Mouse (Mus musculus) lung, embryonic 14.5 days (tissue): ENCODE results near the gene 2610318N02Rik. TPM values are rescaled to one million over a fixed set of nuclear protein-coding genes. Genes with fewer than 3 reads are reported as not detected.
A peak's percentile ranks its signal among the peaks of the same experiment; 100 is the strongest.

ENCODE experiments used
- ATAC-seq: fragments of 200-750 bp; cut with Nextera tagmentation; 2 replicates; pipeline ENCODE4 v1.8.0; 2017; ENCODE audit warnings: mild to moderate bottlenecking, moderate TSS enrichment, moderate library complexity; ENCODE audit not compliant: insufficient read depth
- DNase-seq: peaks from one replicate; pipeline ENCODE4 v3.0.0-alpha.2; 2015
- H3K27ac ChIP-seq: fragments of 300-500 bp; sonication (generic); 2 replicates; pipeline ENCODE4 v1.5.1; 2014; ENCODE audit warnings: low read depth, mild to moderate bottlenecking, moderate library complexity
- H3K27me3 ChIP-seq: fragments of 300-500 bp; sonication (generic); 2 replicates; pipeline ENCODE4 v1.6.1; 2014; ENCODE audit warnings: low read length, control low read depth; ENCODE audit not compliant: insufficient read depth
- H3K36me3 ChIP-seq: fragments of 300-500 bp; sonication (generic); 2 replicates; pipeline ENCODE4 v1.6.1; 2014; ENCODE audit warnings: control low read depth; ENCODE audit not compliant: insufficient read depth
- H3K4me1 ChIP-seq: fragments of 300-500 bp; sonication (generic); 2 replicates; pipeline ENCODE4 v1.6.1; 2014; ENCODE audit warnings: antibody characterized with exemption, control low read depth; ENCODE audit not compliant: insufficient read depth
- H3K4me2 ChIP-seq: fragments of 300-500 bp; sonication (generic); 2 replicates; pipeline ENCODE4 v1.6.1; 2014; ENCODE audit warnings: mild to moderate bottlenecking
- H3K4me3 ChIP-seq: fragments of 300-500 bp; sonication (generic); 2 replicates; pipeline ENCODE4 v1.5.1; 2014; ENCODE audit warnings: low read depth, low read length
- H3K9ac ChIP-seq: fragments of 300-500 bp; sonication (generic); 2 replicates; pipeline ENCODE4 v1.6.1; 2014
- H3K9me3 ChIP-seq: fragments of 300-500 bp; sonication (generic); 2 replicates; pipeline ENCODE4 v1.6.1; 2016; ENCODE audit warnings: low read depth, low read length, control low read depth
- CTCF ChIP-seq: IDR thresholded peaks from 2 replicates; pipeline ENCODE4 v1.5.1; 2016; ENCODE audit warnings: antibody characterized with exemption, low read depth
- WGBS: fragments of 180-500 bp; shearing (Covaris S2); extraction: QIAGEN DNeasy Blood & Tissue Kit; methylation state at CpG from one replicate; pipeline ENCODE4 v1.1.7; 2014; 5-methylcytosine and 5-hydroxymethylcytosine counted together
- polyA plus RNA-seq: library from polyadenylated mRNA; unstranded; fragments of >200 nt; fragmentation: Nextera tagmentation; extraction: Ambion mirVana; gene quantifications from 2 replicates; pipeline ENCODE4 v1.2.1, GENCODE M21; 2014

2610318N02Rik gene
- polyA plus RNA-seq, 1 experiment from 2014 or later: 45.7 TPM

- H3K9ac ChIP-seq: no peak overlapping the region
- 48% methylated on average over 4 of the region's 4 CpGs for WGBS
- no peak overlapping the region for H3K4me2 ChIP-seq
- peaks cover 10% of the 10 kb centered on the region for H3K4me1 ChIP-seq
- no peak overlapping the region for H3K27ac ChIP-seq
- H3K27me3 ChIP-seq: no peaks in the 10 kb centered on the region
- H3K36me3 ChIP-seq: peaks cover 73% of the 10 kb centered on the region
- 0 out of 2 replicates have a peak, but pooled peaks have one; percentile 1 for TF ChIP-seq CTCF
- H3K9me3 ChIP-seq: no peaks in the 10 kb centered on the region
- no peak overlapping the region for H3K4me3 ChIP-seq
- DNase-seq: peak; percentile 93
- ATAC-seq: peak; percentile 88
Observed at GRCm38 (mm10) chr16:17104600-17104999, 20.4 kb downstream of the 2610318N02Rik start.

DNA sequence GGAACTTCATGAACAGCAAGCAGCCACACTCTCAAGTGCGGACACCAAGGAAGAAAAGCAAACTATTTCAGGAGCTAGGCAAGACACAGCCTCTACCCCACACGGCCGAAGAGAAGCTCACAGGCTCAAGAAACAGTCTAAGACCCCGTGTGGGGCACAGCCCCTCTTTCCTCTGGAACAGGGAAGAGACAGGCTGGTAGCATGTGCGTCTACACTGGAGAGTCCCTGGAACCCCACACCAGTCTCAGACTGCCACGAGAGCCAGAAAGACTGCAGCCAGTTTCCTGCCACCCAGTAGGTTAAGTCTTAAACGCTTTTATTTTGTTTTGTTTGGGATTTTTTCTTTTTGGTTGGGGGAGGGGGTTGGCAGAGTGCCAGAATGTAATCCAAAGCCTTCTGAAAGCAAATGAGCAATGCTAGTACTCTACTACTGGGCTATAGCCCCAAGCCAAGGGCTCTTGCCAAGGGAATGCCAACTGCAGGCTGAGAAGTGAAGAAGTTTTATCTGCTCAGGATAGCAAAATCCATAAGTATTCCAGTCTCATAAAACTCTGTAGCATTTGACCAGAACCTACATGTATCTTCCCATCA, 22.2 kb downstream of the 2610318N02Rik start:
- DNase-seq: peak; percentile 75
- 60% methylated on average over 7 of the region's 7 CpGs for WGBS
- no peak overlapping the region for H3K4me2 ChIP-seq
- no peak for TF ChIP-seq CTCF
- no peak overlapping the region for H3K4me3 ChIP-seq
- peak overlapping the region; percentile 32 for H3K27ac ChIP-seq
- no peak overlapping the region for H3K9ac ChIP-seq
- peaks cover 10% of the 10 kb centered on the region for H3K4me1 ChIP-seq
- peak; percentile 59; the same call in 1 of the 2 replicates for ATAC-seq
- no peaks in the 10 kb centered on the region for H3K9me3 ChIP-seq
- no peaks in the 10 kb centered on the region for H3K27me3 ChIP-seq
- H3K36me3 ChIP-seq: peaks cover 78% of the 10 kb centered on the region

DNA sequence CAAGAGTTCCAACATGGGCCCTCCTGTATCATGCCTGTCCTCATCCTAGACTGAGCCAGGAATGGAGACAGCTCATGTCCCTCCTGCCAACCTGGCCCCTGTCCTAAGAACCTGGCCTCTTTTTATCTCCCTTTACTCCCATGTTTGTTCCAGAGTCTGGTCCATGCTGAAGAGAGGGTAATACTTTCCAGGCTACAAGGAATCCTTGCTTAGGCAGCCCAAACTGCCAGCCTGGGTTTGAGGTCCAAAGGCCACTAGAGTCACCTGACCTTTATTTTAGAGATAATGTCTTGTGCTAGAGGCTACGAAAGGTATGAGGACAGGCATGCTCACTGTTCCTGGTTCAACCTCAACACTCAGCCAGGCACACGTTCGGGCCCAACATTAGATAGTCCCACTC, 28.0 kb downstream of the 2610318N02Rik start:
- peaks cover 84% of the 10 kb centered on the region for H3K36me3 ChIP-seq
- H3K9me3 ChIP-seq: no peaks in the 10 kb centered on the region
- WGBS: 91% methylated on average over 3 of the region's 3 CpGs
- no peak overlapping the region for H3K4me2 ChIP-seq
- no peak overlapping the region for H3K9ac ChIP-seq
- H3K4me1 ChIP-seq: no peaks in the 10 kb centered on the region
- H3K4me3 ChIP-seq: no peak overlapping the region
- no peaks in the 10 kb centered on the region for H3K27me3 ChIP-seq
- TF ChIP-seq CTCF: no peak
- DNase-seq: no peak
- ATAC-seq: no peak
- H3K27ac ChIP-seq: no peak overlapping the region

GRCm38 (mm10) chr16:17088346-17088745, 36.6 kb downstream of the 2610318N02Rik start:
- peak; percentile 39 for TF ChIP-seq CTCF
- no peak for ATAC-seq
- peaks cover 100% of the 10 kb centered on the region for H3K36me3 ChIP-seq

DNA sequence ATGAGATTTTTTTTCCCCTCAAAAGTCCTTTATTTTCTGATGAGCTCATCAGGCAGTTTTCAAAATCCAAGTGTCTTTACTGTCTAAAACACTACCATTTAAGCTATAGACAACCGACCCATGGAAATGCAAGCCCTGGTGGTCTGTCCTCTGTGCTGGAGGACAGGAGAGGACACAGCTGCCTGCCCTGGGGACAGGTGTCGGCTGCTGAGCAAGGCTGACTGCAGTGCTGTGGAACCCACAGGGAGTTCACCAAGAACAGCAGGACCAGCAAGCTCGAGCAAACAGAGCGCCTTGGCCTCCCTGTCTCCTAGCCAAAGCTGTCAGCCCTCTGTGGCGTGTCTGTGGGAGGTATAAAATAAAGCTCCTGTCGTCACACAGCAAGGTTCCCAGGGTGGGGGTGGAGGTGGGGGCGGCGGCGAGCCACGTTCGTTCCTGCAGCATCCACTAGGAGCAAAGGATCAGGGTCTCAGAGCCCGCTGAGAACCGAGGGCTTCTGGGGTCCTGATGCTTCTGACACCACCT, 38.2 kb downstream of the 2610318N02Rik start:
- Histone ChIP-seq H3K27me3 (no peaks in the 10 kb centered on the region), H3K4me2 (no peak overlapping the region), H3K27ac (no peak overlapping the region), H3K9ac (no peak overlapping the region), H3K36me3 (peaks cover 94% of the 10 kb centered on the region), H3K9me3 (no peaks in the 10 kb centered on the region), H3K4me3 (no peak overlapping the region), H3K4me1 (no peaks in the 10 kb centered on the region)
- no peak for TF ChIP-seq CTCF
- ATAC-seq (no peak), DNase-seq (no peak)
- 76% methylated on average over 13 of the region's 13 CpGs for WGBS

More at GRCm38 (mm10) chr16:17088346-17088745, 36.6 kb downstream of the 2610318N02Rik start:
- H3K4me3 ChIP-seq: no peak overlapping the region
- no peaks in the 10 kb centered on the region for H3K9me3 ChIP-seq
- no peaks in the 10 kb centered on the region for H3K27me3 ChIP-seq
- H3K27ac ChIP-seq: no peak overlapping the region
- no peak overlapping the region for H3K4me2 ChIP-seq
- WGBS: 63% methylated on average over 3 of the region's 3 CpGs
- no peaks in the 10 kb centered on the region for H3K4me1 ChIP-seq
- no peak overlapping the region for H3K9ac ChIP-seq
- peak; percentile 50 for DNase-seq

GRCm38 (mm10) chr16:17086241-17086640, 38.7 kb downstream of the 2610318N02Rik start:
- no peak overlapping the region for H3K4me2 ChIP-seq
- H3K27me3 ChIP-seq: no peaks in the 10 kb centered on the region
- WGBS: 69% methylated on average over 3 of the region's 3 CpGs
- no peak for TF ChIP-seq CTCF
- H3K4me1 ChIP-seq: no peaks in the 10 kb centered on the region
- no peak for ATAC-seq
- no peak for DNase-seq
- H3K9me3 ChIP-seq: no peaks in the 10 kb centered on the region
- H3K4me3 ChIP-seq: no peak overlapping the region
- H3K27ac ChIP-seq: no peak overlapping the region
- no peak overlapping the region for H3K9ac ChIP-seq
- peaks cover 89% of the 10 kb centered on the region for H3K36me3 ChIP-seq

- Histone ChIP-seq H3K4me3 (no peak overlapping the region), H3K4me1 (no peaks in the 10 kb centered on the region), H3K4me2 (no peak overlapping the region), H3K9ac (no peak overlapping the region), H3K27me3 (no peaks in the 10 kb centered on the region), H3K27ac (no peak overlapping the region), H3K9me3 (no peaks in the 10 kb centered on the region), H3K36me3 (peaks cover 83% of the 10 kb centered on the region)
- DNase-seq (no peak), ATAC-seq (no peak)
- 81% methylated on average over 4 of the region's 4 CpGs for WGBS
- TF ChIP-seq CTCF: no peak
Observed at GRCm38 (mm10) chr16:17085636-17086035, 39.3 kb downstream of the 2610318N02Rik start.
